Mouse (Mus musculus) midbrain, embryonic 12.5 days (tissue): Measurements from ENCODE around the gene Zyg11b. TPM values are rescaled to one million over a fixed set of nuclear protein-coding genes. Genes with fewer than 3 reads are reported as not detected.

ENCODE experiments used
- ATAC-seq: fragments of 200-750 bp; cut with Nextera tagmentation; 2 replicates; pipeline ENCODE4 v1.8.0; 2017; ENCODE audit warnings: low read depth, moderate TSS enrichment, moderate library complexity; ENCODE audit not compliant: low FRiP score
- H3K27ac ChIP-seq: fragments of 300-500 bp; sonication (generic); replicated peaks from 2 replicates; pipeline ENCODE4 v1.5.1; 2016; ENCODE audit warnings: mild to moderate bottlenecking
- H3K27me3 ChIP-seq: fragments of 300-500 bp; sonication (generic); 2 replicates; pipeline ENCODE4 v1.6.1; 2016; ENCODE audit warnings: mild to moderate bottlenecking
- H3K36me3 ChIP-seq: fragments of 300-500 bp; sonication (generic); 2 replicates; pipeline ENCODE4 v1.6.1; 2016
- H3K4me1 ChIP-seq: fragments of 300-500 bp; sonication (generic); 2 replicates; pipeline ENCODE4 v1.6.1; 2016
- H3K4me2 ChIP-seq: fragments of 300-500 bp; sonication (generic); replicated peaks from 2 replicates; pipeline ENCODE4 v1.6.1; 2016; ENCODE audit warnings: mild to moderate bottlenecking, moderate library complexity
- H3K4me3 ChIP-seq: fragments of 300-500 bp; sonication (generic); 2 replicates; pipeline ENCODE4 v1.5.1; 2016; ENCODE audit warnings: mild to moderate bottlenecking
- H3K9ac ChIP-seq: fragments of 300-500 bp; sonication (generic); replicated peaks from 2 replicates; pipeline ENCODE4 v1.6.1; 2016; ENCODE audit warnings: mild to moderate bottlenecking, moderate library complexity
- H3K9me3 ChIP-seq: fragments of 300-500 bp; sonication (generic); 2 replicates; pipeline ENCODE4 v1.6.1; 2016; ENCODE audit warnings: mild to moderate bottlenecking
- WGBS: fragments of 180-500 bp; shearing (Covaris S2); methylation state at CpG from one replicate; pipeline ENCODE4 v1.1.7; 2016; 5-methylcytosine and 5-hydroxymethylcytosine counted together
- polyA plus RNA-seq: library from polyadenylated mRNA; unstranded; fragments of >200 nt; fragmentation: Nextera tagmentation; extraction: Ambion mirVana; gene quantifications from 2 replicates; pipeline ENCODE4 v1.2.1, GENCODE M21; 2016

Gene Zyg11b
- polyA plus RNA-seq, 1 experiment from 2014 or later: 33.9 TPM

- no peak overlapping the region for H3K27ac ChIP-seq
- H3K9ac ChIP-seq: no peak overlapping the region
- no peaks in the 10 kb centered on the region for H3K36me3 ChIP-seq
- no peak overlapping the region for H3K4me2 ChIP-seq
- WGBS: 86% methylated on average over 12 of the region's 12 CpGs
- no peaks in the 10 kb centered on the region for H3K27me3 ChIP-seq
- H3K9me3 ChIP-seq: no peaks in the 10 kb centered on the region
- H3K4me1 ChIP-seq: no peaks in the 10 kb centered on the region
- H3K4me3 ChIP-seq: no peak overlapping the region
- no peak for ATAC-seq
Observed at GRCm38 (mm10) chr4:108317656-108318605, 17.0 kb upstream of the Zyg11b start.

GRCm38 (mm10) chr4:108314041-108314440, 13.1 kb upstream of the Zyg11b start:
- 55% methylated on average over 5 of the region's 5 CpGs for WGBS
- H3K36me3 ChIP-seq: no peaks in the 10 kb centered on the region
- H3K9ac ChIP-seq: no peak overlapping the region
- H3K4me3 ChIP-seq: no peak overlapping the region
- ATAC-seq: no peak
- no peak overlapping the region for H3K4me2 ChIP-seq
- H3K9me3 ChIP-seq: no peaks in the 10 kb centered on the region
- no peaks in the 10 kb centered on the region for H3K4me1 ChIP-seq
- H3K27ac ChIP-seq: no peak overlapping the region
- no peaks in the 10 kb centered on the region for H3K27me3 ChIP-seq

- H3K9me3 ChIP-seq: peaks cover 6% of the 10 kb centered on the region; the same call in 1 of the 2 replicates
- H3K27me3 ChIP-seq: no peaks in the 10 kb centered on the region
- 81% methylated on average over 6 of the region's 6 CpGs for WGBS
- no peaks in the 10 kb centered on the region for H3K4me1 ChIP-seq
- no peak overlapping the region for H3K9ac ChIP-seq
- H3K36me3 ChIP-seq: no peaks in the 10 kb centered on the region
- ATAC-seq: no peak
- H3K4me3 ChIP-seq: no peak overlapping the region
- no peak overlapping the region for H3K4me2 ChIP-seq
- H3K27ac ChIP-seq: no peak overlapping the region
Observed at GRCm38 (mm10) chr4:108310706-108311105, 9.8 kb upstream of the Zyg11b start.

GRCm38 (mm10) chr4:108302296-108302890, 1.5 kb upstream of the Zyg11b start:
- 74% methylated on average over 5 of the region's 5 CpGs for WGBS

GRCm38 (mm10) chr4:108300266-108300665, 630 bp downstream of the Zyg11b start:
- Histone ChIP-seq H3K27me3 (no peaks in the 10 kb centered on the region), H3K36me3 (peaks cover 5% of the 10 kb centered on the region; the same call in 1 of the 2 replicates), H3K9me3 (no peaks in the 10 kb centered on the region), H3K4me2 (peak overlapping the region; percentile 65), H3K4me1 (peaks cover 18% of the 10 kb centered on the region), H3K9ac (peak overlapping the region; percentile 93), H3K4me3 (peak overlapping the region; percentile 92), H3K27ac (peak overlapping the region; percentile 96)
- 2% methylated on average over 14 of the region's 14 CpGs for WGBS
- ATAC-seq: peak; percentile 16; the same call in 1 of the 2 replicates

More at GRCm38 (mm10) chr4:108302296-108302890, 1.5 kb upstream of the Zyg11b start:
- Histone ChIP-seq H3K9ac (no peak overlapping the region), H3K27me3 (no peaks in the 10 kb centered on the region), H3K27ac (no peak overlapping the region), H3K9me3 (peaks cover 3% of the 10 kb centered on the region; the same call in 1 of the 2 replicates), H3K36me3 (no peaks in the 10 kb centered on the region), H3K4me3 (no peak overlapping the region), H3K4me2 (no peak overlapping the region), H3K4me1 (peaks cover 18% of the 10 kb centered on the region)
- no peak for ATAC-seq

GRCm38 (mm10) chr4:108276973-108277372, 23.9 kb downstream of the Zyg11b start:
- no peak for ATAC-seq
- H3K4me2 ChIP-seq: no peak overlapping the region
- H3K27ac ChIP-seq: no peak overlapping the region
- H3K4me3 ChIP-seq: no peak overlapping the region
- no peaks in the 10 kb centered on the region for H3K9me3 ChIP-seq
- no peak overlapping the region for H3K9ac ChIP-seq
- WGBS: 89% methylated on average over 3 of the region's 3 CpGs
- H3K4me1 ChIP-seq: no peaks in the 10 kb centered on the region
- no peaks in the 10 kb centered on the region for H3K27me3 ChIP-seq
- 0 out of 2 replicates have a peak, but pooled peaks cover 4% of the 10 kb centered on the region for H3K36me3 ChIP-seq

GRCm38 (mm10) chr4:108272286-108272685, 28.6 kb downstream of the Zyg11b start:
- no peaks in the 10 kb centered on the region for H3K4me1 ChIP-seq
- 80% methylated on average over 4 of the region's 4 CpGs for WGBS
- no peak overlapping the region for H3K27ac ChIP-seq
- H3K27me3 ChIP-seq: no peaks in the 10 kb centered on the region
- no peak overlapping the region for H3K4me2 ChIP-seq
- no peak overlapping the region for H3K4me3 ChIP-seq
- H3K36me3 ChIP-seq: peaks cover 28% of the 10 kb centered on the region
- H3K9me3 ChIP-seq: no peaks in the 10 kb centered on the region
- ATAC-seq: no peak
- no peak overlapping the region for H3K9ac ChIP-seq

- no peak overlapping the region for H3K27ac ChIP-seq
- peaks cover 52% of the 10 kb centered on the region for H3K36me3 ChIP-seq
- 95% methylated on average over 7 of the region's 7 CpGs for WGBS
- no peak overlapping the region for H3K4me3 ChIP-seq
- H3K9ac ChIP-seq: no peak overlapping the region
- no peak overlapping the region for H3K4me2 ChIP-seq
- H3K4me1 ChIP-seq: no peaks in the 10 kb centered on the region
- H3K9me3 ChIP-seq: no peaks in the 10 kb centered on the region
- H3K27me3 ChIP-seq: no peaks in the 10 kb centered on the region
- ATAC-seq: no peak
Observed at GRCm38 (mm10) chr4:108265774-108266173, 35.1 kb downstream of the Zyg11b start.

- Histone ChIP-seq H3K4me1 (no peaks in the 10 kb centered on the region), H3K27ac (no peak overlapping the region), H3K9ac (no peak overlapping the region), H3K9me3 (no peaks in the 10 kb centered on the region), H3K27me3 (no peaks in the 10 kb centered on the region), H3K36me3 (peaks cover 76% of the 10 kb centered on the region), H3K4me2 (no peak overlapping the region), H3K4me3 (no peak overlapping the region)
- ATAC-seq: no peak
- 91% methylated on average over 6 of the region's 6 CpGs for WGBS
Observed at GRCm38 (mm10) chr4:108253317-108253716, 47.6 kb downstream of the Zyg11b start.

- Histone ChIP-seq H3K27me3 (no peaks in the 10 kb centered on the region), H3K4me1 (no peaks in the 10 kb centered on the region), H3K4me3 (no peak overlapping the region), H3K27ac (no peak overlapping the region), H3K9me3 (no peaks in the 10 kb centered on the region), H3K4me2 (no peak overlapping the region), H3K36me3 (peaks cover 61% of the 10 kb centered on the region), H3K9ac (no peak overlapping the region)
- 96% methylated on average over 9 of the region's 9 CpGs for WGBS
- ATAC-seq: no peak
Observed at GRCm38 (mm10) chr4:108250501-108250900, 50.4 kb downstream of the Zyg11b start.

GRCm38 (mm10) chr4:108249314-108249713, 51.6 kb downstream of the Zyg11b start:
- no peak overlapping the region for H3K4me3 ChIP-seq
- ATAC-seq: no peak
- H3K9me3 ChIP-seq: no peaks in the 10 kb centered on the region
- H3K27me3 ChIP-seq: no peaks in the 10 kb centered on the region
- no peak overlapping the region for H3K27ac ChIP-seq
- peaks cover 64% of the 10 kb centered on the region for H3K36me3 ChIP-seq
- no peaks in the 10 kb centered on the region for H3K4me1 ChIP-seq
- no peak overlapping the region for H3K9ac ChIP-seq
- 95% methylated on average over 3 of the region's 3 CpGs for WGBS
- H3K4me2 ChIP-seq: no peak overlapping the region

GRCm38 (mm10) chr4:108233654-108234053, 67.2 kb downstream of the Zyg11b start:
- 89% methylated on average over 3 of the region's 3 CpGs for WGBS
- Histone ChIP-seq H3K4me2 (no peak overlapping the region), H3K9ac (no peak overlapping the region), H3K4me1 (no peaks in the 10 kb centered on the region), H3K27me3 (no peaks in the 10 kb centered on the region), H3K9me3 (no peaks in the 10 kb centered on the region), H3K27ac (no peak overlapping the region), H3K36me3 (peaks cover 61% of the 10 kb centered on the region), H3K4me3 (no peak overlapping the region)
- ATAC-seq: no peak
